In genomic region chr16:50073979-50074378, GRCm38 (mm10) we compare ENCODE assay signal across 9 mouse cellular contexts.
A peak's percentile ranks its signal among the peaks of the same experiment; 100 is the strongest.
DNase-seq lines count a peak whose midpoint lies in the region; ATAC-seq and TF ChIP-seq lines count a peak whose summit lies in the region.
"Had no signal": no experiment of that assay in that cellular context is flagged by ENCODE, and none has a peak within 500 bp of the region (broad histone marks: within the 10 kb centered on the region; RNA-seq: fewer than 3 reads in every experiment).

No protein-coding gene starts in this region.

- 79% methylated on average over 4 of the region's 4 CpGs for WGBS in liver, adult 2 months

- no peak for DNase-seq in cerebellum, postnatal 4 days (ENCODE audit: low spot score in 2 of 2)
- DNase-seq in liver, adult 2 months (ENCODE audit: extremely low read depth, low read depth, low spot score), result no peak
- DNase-seq in liver, result no peak
- peak; percentile 6 to 13 for DNase-seq in cerebellum, postnatal 14 days
- DNase-seq in gastrocnemius, adult 8-10 months (ENCODE audit: low spot score in 2 of 2), result no peak
- no peak for DNase-seq in layer of hippocampus, postnatal 14 days (ENCODE audit: low spot score in 2 of 2)

- TF ChIP-seq CTCF in liver, adult 2 months (IDR thresholded peaks at IDR 0.05; ENCODE audit: low read depth, low read length), result peak; percentile 40; the same call in 1 of the 2 replicates

- H3K36me3 ChIP-seq in liver, adult 2 months (ENCODE audit: control insufficient read depth, insufficient read depth, low read length), result no peaks in the 10 kb centered on the region

- H3K4me3 ChIP-seq in liver, adult 2 months (ENCODE audit: insufficient read depth, low read depth, low read length), result no peak overlapping the region

- H3K27me3 ChIP-seq in liver, adult 2 months (ENCODE audit: control insufficient read depth, insufficient read depth, low read length), result no peaks in the 10 kb centered on the region

- no peaks in the 10 kb centered on the region for H3K79me2 ChIP-seq in liver, adult 2 months (ENCODE audit: control insufficient read depth, insufficient read depth, low read length)

- TF ChIP-seq POLR2A in liver, adult 2 months (IDR thresholded peaks at IDR 0.05; ENCODE audit: extremely low read depth, insufficient read depth, low read length), result no peak

- H3K27ac ChIP-seq in liver, adult 2 months (replicated peaks; ENCODE audit: insufficient read depth, low read depth, low read length), result no peak overlapping the region
- H3K27ac ChIP-seq: macrophage had no signal

- H3K9ac ChIP-seq in liver, adult 2 months (ENCODE audit: low read depth, low read length), result no peak overlapping the region

- ATAC-seq in cerebellum, adult (ENCODE audit: insufficient number of reproducible peaks, low FRiP score, low TSS enrichment), result peak; percentile 31; the same call in 1 of the 2 replicates
- peak; percentile 71; the same call in 1 of the 2 replicates for ATAC-seq in neutrophil, adult 5-6 weeks (ENCODE audit: extremely low read depth, insufficient number of reproducible peaks, low FRiP score, poor library complexity, severe bottlenecking)

- no peaks in the 10 kb centered on the region for H3K4me1 ChIP-seq in liver, adult 2 months (ENCODE audit: control insufficient read depth, insufficient read depth, low read length)

Comparison
In these comparisons a context has a peak if more than half of its experiments do, and no peak if none do; other contexts are left out.
1. DNase-seq: peak in cerebellum, postnatal 14 days (2 of 2); none in cerebellum, postnatal 4 days (0 of 2), liver, adult 2 months (single experiment), liver (single experiment), gastrocnemius, adult 8-10 months (0 of 2) and layer of hippocampus, postnatal 14 days (0 of 2).